Mouse (Mus musculus) limb, embryonic 12.5 days (tissue): ENCODE data around the gene Otor. TPM values are rescaled to one million over a fixed set of nuclear protein-coding genes. Genes with fewer than 3 reads are reported as not detected.

Experiments used
- polyA plus RNA-seq: library from polyadenylated mRNA; unstranded; fragments of >200 nt; fragmentation: Nextera tagmentation; extraction: Ambion mirVana; gene quantifications from 2 replicates; pipeline ENCODE4 v1.2.1, GENCODE M21; 2016

Otor gene
- polyA plus RNA-seq, 1 experiment from 2014 or later: 9.5 TPM

Other genes with a start within 250 kb of the Otor start
- 14.7 and 16.4 TPM in 2 replicates for gene Kif16b, start 176.9 kb upstream of the Otor start, polyA plus RNA-seq
- 106 and 110 TPM in 2 replicates for gene Snrpb2, start 15.4 kb upstream of the Otor start, polyA plus RNA-seq